Mouse (Mus musculus): ENCODE measurements at regions not wholly inside any gene's neighbourhood (a gene's known extent, or its start where the extent isn't known, plus 50 kb on each side); places are given as distances from the start of the nearest gene placed in this dataset.
A peak's percentile ranks its signal among the peaks of the same experiment; 100 is the strongest.

- H3K4me2 ChIP-seq (replicated peaks) = no peak overlapping the region
- no peak overlapping the region for H3K9ac ChIP-seq
- WGBS = 86% methylated on average over 1 of the region's 1 CpGs
- ATAC-seq (ENCODE audit: insufficient number of reproducible peaks, low FRiP score, low TSS enrichment, low read depth) = no peak
- no peaks in the 10 kb centered on the region for H3K36me3 ChIP-seq
- no peak overlapping the region for H3K27ac ChIP-seq (replicated peaks)
- H3K27me3 ChIP-seq = no peaks in the 10 kb centered on the region
- H3K4me3 ChIP-seq (replicated peaks) = no peak overlapping the region
- no peaks in the 10 kb centered on the region for H3K4me1 ChIP-seq
- H3K9me3 ChIP-seq (replicated peaks) = no peaks in the 10 kb centered on the region
Measured at GRCm38 (mm10) chr12:32273474-32273873, 65.0 kb upstream of the Pik3cg start.

- H3K27ac ChIP-seq (replicated peaks) = 0 out of 2 replicates have a peak overlapping the region, but pooled peaks have one; percentile 44
- H3K9ac ChIP-seq = no peak overlapping the region
- ATAC-seq (ENCODE audit: insufficient number of reproducible peaks, low FRiP score, low TSS enrichment, low read depth) = no peak
- no peaks in the 10 kb centered on the region for H3K27me3 ChIP-seq
- no peak overlapping the region for H3K4me2 ChIP-seq (replicated peaks)
- no peak overlapping the region for H3K4me3 ChIP-seq (replicated peaks)
- no peaks in the 10 kb centered on the region for H3K9me3 ChIP-seq (replicated peaks)
- 63% methylated on average over 4 of the region's 4 CpGs for WGBS
- no peaks in the 10 kb centered on the region for H3K36me3 ChIP-seq
- peaks cover 13% of the 10 kb centered on the region; the same call in 1 of the 2 replicates for H3K4me1 ChIP-seq
Measured at GRCm38 (mm10) chr12:32279861-32280260, 71.4 kb upstream of the Pik3cg start.

GRCm38 (mm10) chr12:32280309-32280708 is 71.8 kb upstream of the Pik3cg start:
- no peaks in the 10 kb centered on the region for H3K9me3 ChIP-seq (replicated peaks)
- WGBS = 69% methylated on average over 2 of the region's 2 CpGs

GRCm38 (mm10) chr12:32282371-32283163 is 74.1 kb upstream of the Pik3cg start:
- 29% methylated on average over 5 of the region's 5 CpGs for WGBS
- Histone ChIP-seq H3K9ac (no peak overlapping the region), H3K27me3 (no peaks in the 10 kb centered on the region), H3K9me3 (replicated peaks) (no peaks in the 10 kb centered on the region), H3K36me3 (no peaks in the 10 kb centered on the region), H3K4me3 (replicated peaks) (no peak overlapping the region), H3K4me1 (peaks cover 13% of the 10 kb centered on the region; the same call in 1 of the 2 replicates), H3K4me2 (replicated peaks) (no peak overlapping the region), H3K27ac (replicated peaks) (peak overlapping the region; percentile 89)
- no peak; the same call in 1 of the 2 replicates for ATAC-seq (ENCODE audit: insufficient number of reproducible peaks, low FRiP score, low TSS enrichment, low read depth)

More at GRCm38 (mm10) chr12:32280309-32280708, 71.8 kb upstream of the Pik3cg start:
- no peaks in the 10 kb centered on the region for H3K27me3 ChIP-seq
- no peak overlapping the region for H3K4me3 ChIP-seq (replicated peaks)
- H3K4me2 ChIP-seq (replicated peaks) = no peak overlapping the region
- H3K4me1 ChIP-seq = peaks cover 13% of the 10 kb centered on the region; the same call in 1 of the 2 replicates
- H3K27ac ChIP-seq (replicated peaks) = no peak overlapping the region
- H3K9ac ChIP-seq = no peak overlapping the region
- H3K36me3 ChIP-seq = no peaks in the 10 kb centered on the region
- ATAC-seq (ENCODE audit: insufficient number of reproducible peaks, low FRiP score, low TSS enrichment, low read depth) = no peak

GRCm38 (mm10) chr12:32285039-32285438 is 76.6 kb upstream of the Pik3cg start:
- H3K4me3 ChIP-seq (replicated peaks) = no peak overlapping the region
- no peak for ATAC-seq (ENCODE audit: insufficient number of reproducible peaks, low FRiP score, low TSS enrichment, low read depth)
- no peaks in the 10 kb centered on the region for H3K9me3 ChIP-seq (replicated peaks)
- 60% methylated on average over 2 of the region's 2 CpGs for WGBS
- no peaks in the 10 kb centered on the region for H3K36me3 ChIP-seq
- H3K4me2 ChIP-seq (replicated peaks) = no peak overlapping the region
- peaks cover 9% of the 10 kb centered on the region; the same call in 1 of the 2 replicates for H3K4me1 ChIP-seq
- H3K27me3 ChIP-seq = no peaks in the 10 kb centered on the region
- H3K9ac ChIP-seq = no peak overlapping the region
- no peak overlapping the region for H3K27ac ChIP-seq (replicated peaks)

GRCm38 (mm10) chr12:32286652-32287051 is 78.2 kb upstream of the Pik3cg start:
- WGBS = 24% methylated on average over 5 of the region's 5 CpGs
- no peaks in the 10 kb centered on the region for H3K9me3 ChIP-seq (replicated peaks)
- H3K4me3 ChIP-seq (replicated peaks) = no peak overlapping the region
- H3K27ac ChIP-seq (replicated peaks) = no peak overlapping the region
- peaks cover 9% of the 10 kb centered on the region; the same call in 1 of the 2 replicates for H3K4me1 ChIP-seq
- H3K36me3 ChIP-seq = no peaks in the 10 kb centered on the region
- H3K4me2 ChIP-seq (replicated peaks) = no peak overlapping the region
- ATAC-seq (ENCODE audit: insufficient number of reproducible peaks, low FRiP score, low TSS enrichment, low read depth) = no peak
- no peak overlapping the region for H3K9ac ChIP-seq
- H3K27me3 ChIP-seq = no peaks in the 10 kb centered on the region

- no peak overlapping the region; the same call in 1 of the 2 replicates for H3K27ac ChIP-seq (replicated peaks)
- no peak overlapping the region for H3K9ac ChIP-seq
- H3K4me3 ChIP-seq (replicated peaks) = no peak overlapping the region
- no peaks in the 10 kb centered on the region for H3K9me3 ChIP-seq (replicated peaks)
- ATAC-seq (ENCODE audit: insufficient number of reproducible peaks, low FRiP score, low TSS enrichment, low read depth) = no peak
- no peaks in the 10 kb centered on the region for H3K27me3 ChIP-seq
- no peaks in the 10 kb centered on the region for H3K36me3 ChIP-seq
- WGBS = 69% methylated on average over 5 of the region's 5 CpGs
- H3K4me1 ChIP-seq = no peaks in the 10 kb centered on the region
- no peak overlapping the region for H3K4me2 ChIP-seq (replicated peaks)
Measured at GRCm38 (mm10) chr12:32291145-32291544, 82.7 kb upstream of the Pik3cg start.

GRCm38 (mm10) chr12:32291962-32292748 is 83.7 kb upstream of the Pik3cg start:
- Histone ChIP-seq H3K4me3 (replicated peaks) (peak overlapping the region; percentile 37), H3K27me3 (no peaks in the 10 kb centered on the region), H3K27ac (replicated peaks) (peak overlapping the region; percentile 52; the same call in 1 of the 2 replicates), H3K4me2 (replicated peaks) (peak overlapping the region; percentile 53), H3K9ac (no peak overlapping the region), H3K36me3 (no peaks in the 10 kb centered on the region), H3K9me3 (replicated peaks) (no peaks in the 10 kb centered on the region), H3K4me1 (no peaks in the 10 kb centered on the region)
- peak; percentile 29; the same call in 1 of the 2 replicates for ATAC-seq (ENCODE audit: insufficient number of reproducible peaks, low FRiP score, low TSS enrichment, low read depth)
- 20% methylated on average over 18 of the region's 18 CpGs for WGBS

GRCm38 (mm10) chr12:32292749-32293128 is 84.3 kb upstream of the Pik3cg start:
- H3K36me3 ChIP-seq = no peaks in the 10 kb centered on the region
- no peak for ATAC-seq (ENCODE audit: insufficient number of reproducible peaks, low FRiP score, low TSS enrichment, low read depth)
- H3K9me3 ChIP-seq (replicated peaks) = no peaks in the 10 kb centered on the region
- H3K4me1 ChIP-seq = no peaks in the 10 kb centered on the region
- no peak overlapping the region for H3K27ac ChIP-seq (replicated peaks)
- no peak overlapping the region for H3K4me2 ChIP-seq (replicated peaks)
- no peak overlapping the region for H3K4me3 ChIP-seq (replicated peaks)
- H3K9ac ChIP-seq = no peak overlapping the region
- no peaks in the 10 kb centered on the region for H3K27me3 ChIP-seq
- WGBS = 71% methylated on average over 5 of the region's 5 CpGs

- H3K27me3 ChIP-seq = no peaks in the 10 kb centered on the region
- no peaks in the 10 kb centered on the region for H3K9me3 ChIP-seq (replicated peaks)
- H3K27ac ChIP-seq (replicated peaks) = no peak overlapping the region
- H3K4me1 ChIP-seq = no peaks in the 10 kb centered on the region
- WGBS = 92% methylated on average over 7 of the region's 7 CpGs
- no peaks in the 10 kb centered on the region for H3K36me3 ChIP-seq
- no peak overlapping the region for H3K4me3 ChIP-seq (replicated peaks)
- no peak overlapping the region for H3K4me2 ChIP-seq (replicated peaks)
- no peak for ATAC-seq (ENCODE audit: insufficient number of reproducible peaks, low FRiP score, low TSS enrichment, low read depth)
- no peak overlapping the region for H3K9ac ChIP-seq
Measured at GRCm38 (mm10) chr12:32297431-32297830, 81.1 kb upstream of the Ccdc71l start.

GRCm38 (mm10) chr12:32299714-32300113 is 78.8 kb upstream of the Ccdc71l start:
- H3K4me2 ChIP-seq (replicated peaks) = no peak overlapping the region
- 76% methylated on average over 2 of the region's 2 CpGs for WGBS
- no peaks in the 10 kb centered on the region for H3K36me3 ChIP-seq
- H3K9me3 ChIP-seq (replicated peaks) = no peaks in the 10 kb centered on the region
- ATAC-seq (ENCODE audit: insufficient number of reproducible peaks, low FRiP score, low TSS enrichment, low read depth) = no peak
- H3K9ac ChIP-seq = no peak overlapping the region
- H3K4me1 ChIP-seq = no peaks in the 10 kb centered on the region
- H3K27ac ChIP-seq (replicated peaks) = no peak overlapping the region
- no peak overlapping the region for H3K4me3 ChIP-seq (replicated peaks)
- H3K27me3 ChIP-seq = no peaks in the 10 kb centered on the region
